8 mouse cellular contexts compared by ENCODE assay signal in genomic region chr12:12581271-12582186, GRCm38 (mm10).
DNase-seq lines count a peak whose midpoint lies in the region; ATAC-seq lines count a peak whose summit lies in the region.

No protein-coding gene starts in this region.

- H3K9ac ChIP-seq in heart, embryonic 11.5 days (ENCODE audit: low read depth, low read length) = peak overlapping the region; percentile 50; the same call in 1 of the 2 replicates
- no peak overlapping the region for H3K9ac ChIP-seq in neural tube, embryonic 15.5 days (replicated peaks)
- no peak overlapping the region for H3K9ac ChIP-seq in hindbrain, embryonic 16.5 days (ENCODE audit: low read depth, low read length)

- ATAC-seq in heart, embryonic 11.5 days (replicated peaks; ENCODE audit: insufficient number of reproducible peaks, low FRiP score, low TSS enrichment) = 0 out of 2 replicates have a peak, but pooled peaks have one; percentile 31
- ATAC-seq in neural tube, embryonic 15.5 days (ENCODE audit: low FRiP score) = no peak
- peak; percentile 37; the same call in 1 of the 2 replicates for ATAC-seq in hindbrain, embryonic 16.5 days
- ATAC-seq in granulocyte monocyte progenitor cell, adult 5-6 weeks (replicated peaks; ENCODE audit: poor library complexity, severe bottlenecking) = no peak

- no peaks in the 10 kb centered on the region for H3K9me3 ChIP-seq in heart, embryonic 11.5 days (replicated peaks; ENCODE audit: control insufficient read depth, low read length)
- H3K9me3 ChIP-seq in neural tube, embryonic 15.5 days (replicated peaks) = no peaks in the 10 kb centered on the region
- no peaks in the 10 kb centered on the region for H3K9me3 ChIP-seq in hindbrain, embryonic 16.5 days (ENCODE audit: control insufficient read depth, low read length)

- H3K4me3 ChIP-seq in heart, embryonic 11.5 days (ENCODE audit: low read depth, low read length) = no peak overlapping the region
- H3K4me3 ChIP-seq in neural tube, embryonic 15.5 days (replicated peaks) = no peak overlapping the region
- H3K4me3 ChIP-seq in hindbrain, embryonic 16.5 days (ENCODE audit: low read length) = no peak overlapping the region

- peaks cover 26% of the 10 kb centered on the region for H3K4me1 ChIP-seq in heart, embryonic 11.5 days (ENCODE audit: control insufficient read depth, insufficient read depth, low read length)
- peaks cover 15% of the 10 kb centered on the region for H3K4me1 ChIP-seq in neural tube, embryonic 15.5 days
- H3K4me1 ChIP-seq in hindbrain, embryonic 16.5 days (ENCODE audit: control insufficient read depth, insufficient read depth, low read depth, low read length) = no peaks in the 10 kb centered on the region

- no peak for DNase-seq in heart, postnatal 36 days
- peak; percentile 53 for DNase-seq in neural tube, embryonic 10.5 days (ENCODE audit: extremely low spot score, low spot score)
- peak; percentile 79 for DNase-seq in retina, postnatal 1 day
- DNase-seq in cerebellum, postnatal 36 days = no peak

- peak overlapping the region; percentile 32; the same call in 1 of the 2 replicates for H3K27ac ChIP-seq in heart, embryonic 11.5 days (ENCODE audit: low read depth, low read length)
- H3K27ac ChIP-seq in neural tube, embryonic 15.5 days (replicated peaks) = no peak overlapping the region
- no peak overlapping the region for H3K27ac ChIP-seq in hindbrain, embryonic 16.5 days (ENCODE audit: low read depth, low read length)

- H3K36me3 ChIP-seq in heart, embryonic 11.5 days (ENCODE audit: control insufficient read depth, insufficient read depth, low read length) = no peaks in the 10 kb centered on the region
- no peaks in the 10 kb centered on the region for H3K36me3 ChIP-seq in neural tube, embryonic 15.5 days
- no peaks in the 10 kb centered on the region for H3K36me3 ChIP-seq in hindbrain, embryonic 16.5 days (ENCODE audit: control insufficient read depth, insufficient read depth, low read length)

- 15% methylated on average over 19 of the region's 19 CpGs for WGBS in heart, embryonic 11.5 days (ENCODE audit: insufficient replicate concordance)
- WGBS in neural tube, embryonic 15.5 days = 10% methylated on average over 19 of the region's 19 CpGs
- 17% methylated on average over 19 of the region's 19 CpGs for WGBS in hindbrain, embryonic 16.5 days

- H3K27me3 ChIP-seq in heart, embryonic 11.5 days (ENCODE audit: control insufficient read depth, insufficient read depth, low read length) = no peaks in the 10 kb centered on the region
- no peaks in the 10 kb centered on the region; the same call in 1 of the 2 replicates for H3K27me3 ChIP-seq in neural tube, embryonic 15.5 days (replicated peaks)
- no peaks in the 10 kb centered on the region for H3K27me3 ChIP-seq in hindbrain, embryonic 16.5 days (replicated peaks; ENCODE audit: control insufficient read depth, insufficient read depth, low read length)

- intact Hi-C loops in heart, postnatal 36 days (cut with DNase I) = no loop called here

- H3K4me2 ChIP-seq in heart, embryonic 11.5 days = peak overlapping the region; percentile 40
- no peak overlapping the region for H3K4me2 ChIP-seq in neural tube, embryonic 15.5 days
- no peak overlapping the region for H3K4me2 ChIP-seq in hindbrain, embryonic 16.5 days (ENCODE audit: low read length)

Comparison
In these comparisons a context has a peak if more than half of its experiments do, and no peak if none do; other contexts are left out.
1. ATAC-seq: peak in heart, embryonic 11.5 days (single experiment) and hindbrain, embryonic 16.5 days (single experiment); none in neural tube, embryonic 15.5 days (single experiment) and granulocyte monocyte progenitor cell, adult 5-6 weeks (single experiment).
2. DNase-seq: peak in neural tube, embryonic 10.5 days (single experiment) and retina, postnatal 1 day (single experiment); none in heart, postnatal 36 days (0 of 2) and cerebellum, postnatal 36 days (0 of 2).